Mouse (Mus musculus) gonadal fat pad, adult 2 months (tissue): Measurements from ENCODE around the gene Nynrin. TPM values are rescaled to one million over a fixed set of nuclear protein-coding genes. Genes with fewer than 3 reads are reported as not detected.

Experiments used
- DNase-seq: peaks from one replicate; pipeline ENCODE4 v3.0.0-alpha.2; 2012; ENCODE audit warnings: low read depth
- polyA plus RNA-seq: library from polyadenylated mRNA; depleted of rRNA; stranded (reverse); fragments of >200 nt; gene quantifications from 2 replicates; pipeline ENCODE4 v1.2.3, GENCODE M21; 2012

Nynrin gene
- polyA plus RNA-seq, 1 experiment, result 3.4 TPM

- DNase-seq, result no peak
Observed at GRCm38 (mm10) chr14:55878316-55878940, 24.6 kb downstream of the Nynrin start.

GRCm38 (mm10) chr14:55879623-55880022 lies 25.8 kb downstream of the Nynrin start:
- DNase-seq, result no peak

DNA sequence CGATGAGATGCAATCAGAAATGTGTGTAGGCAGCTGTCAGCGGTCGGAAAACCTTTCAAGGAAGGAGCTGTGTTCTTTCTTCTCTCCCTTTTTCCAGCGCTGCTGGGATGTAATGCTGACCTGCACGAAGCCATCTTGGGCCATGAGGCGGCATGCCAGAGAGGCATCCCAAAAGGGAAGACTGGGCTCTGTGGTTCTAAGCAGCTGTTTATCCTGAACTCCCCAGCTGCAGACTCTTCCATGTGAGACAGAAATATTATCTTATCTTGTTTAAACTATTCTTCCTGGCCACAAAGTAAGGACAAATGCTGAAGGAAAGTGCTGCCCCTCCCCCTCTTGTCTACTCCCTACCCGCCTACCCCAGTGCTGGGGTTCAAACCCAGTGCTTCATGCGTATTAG lies 27.2 kb downstream of the Nynrin start:
- no peak for DNase-seq

DNA sequence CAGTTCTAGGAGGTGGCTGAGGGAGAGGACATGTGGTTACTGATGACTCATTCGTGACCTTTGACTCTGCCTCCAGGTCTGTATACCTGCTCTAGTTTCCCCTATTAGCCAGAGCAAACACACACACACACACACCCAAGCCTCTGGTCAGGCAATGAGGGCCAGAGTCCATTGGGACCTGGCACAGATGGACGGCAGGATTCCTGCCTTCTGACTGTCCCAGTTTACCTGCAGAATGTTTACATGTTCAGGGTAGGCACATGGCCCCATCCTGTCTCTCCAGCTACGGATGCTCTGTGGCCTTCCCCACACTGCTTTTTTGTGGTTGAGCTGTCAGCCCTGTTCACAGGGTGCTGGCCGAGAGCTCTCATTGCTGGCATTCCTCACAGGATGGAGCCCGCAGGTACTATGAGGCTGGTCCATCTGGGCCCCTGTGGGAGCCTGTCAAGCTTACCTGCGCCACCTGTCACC lies 28.4 kb downstream of the Nynrin start:
- DNase-seq, result no peak

DNA sequence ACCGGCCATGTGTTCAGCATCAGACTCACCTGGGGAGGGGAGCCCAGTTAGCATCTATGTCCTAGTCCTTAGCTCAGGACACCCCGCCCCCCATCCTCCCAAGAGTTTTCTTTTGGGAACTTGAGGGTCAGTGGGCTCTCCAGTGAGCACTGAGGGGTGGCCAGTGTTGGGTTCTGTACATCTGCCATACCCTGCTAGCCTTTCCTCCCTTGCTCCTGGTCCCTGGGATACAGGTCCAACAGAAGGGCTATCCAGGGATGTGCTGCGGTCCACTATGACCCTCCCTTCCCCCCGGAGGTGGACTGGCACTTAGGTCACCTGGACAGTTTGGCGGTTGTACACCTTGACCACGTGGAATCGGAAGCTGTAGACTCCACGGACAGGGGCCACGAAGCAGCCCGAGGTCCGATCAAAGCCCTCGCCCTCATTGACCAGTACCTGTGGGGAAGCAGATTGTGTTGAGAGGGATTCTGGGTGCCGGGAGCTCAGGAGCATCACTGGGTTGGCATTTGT lies 29.4 kb downstream of the Nynrin start:
- DNase-seq, result no peak

- DNase-seq, result no peak
Observed at GRCm38 (mm10) chr14:55883663-55884062, 29.9 kb downstream of the Nynrin start.

- DNase-seq, result no peak
Observed at GRCm38 (mm10) chr14:55884166-55884565, 30.4 kb downstream of the Nynrin start, which contains the start of gene Cbln3. Gene Cbln3, minus strand, starts transcription at chr14:55884392.

- DNase-seq, result no peak
Observed at GRCm38 (mm10) chr14:55884713-55885113, 30.9 kb downstream of the Nynrin start, which contains the start of gene Khnyn. Gene Khnyn, plus strand, starts transcription at chr14:55884947.

DNA sequence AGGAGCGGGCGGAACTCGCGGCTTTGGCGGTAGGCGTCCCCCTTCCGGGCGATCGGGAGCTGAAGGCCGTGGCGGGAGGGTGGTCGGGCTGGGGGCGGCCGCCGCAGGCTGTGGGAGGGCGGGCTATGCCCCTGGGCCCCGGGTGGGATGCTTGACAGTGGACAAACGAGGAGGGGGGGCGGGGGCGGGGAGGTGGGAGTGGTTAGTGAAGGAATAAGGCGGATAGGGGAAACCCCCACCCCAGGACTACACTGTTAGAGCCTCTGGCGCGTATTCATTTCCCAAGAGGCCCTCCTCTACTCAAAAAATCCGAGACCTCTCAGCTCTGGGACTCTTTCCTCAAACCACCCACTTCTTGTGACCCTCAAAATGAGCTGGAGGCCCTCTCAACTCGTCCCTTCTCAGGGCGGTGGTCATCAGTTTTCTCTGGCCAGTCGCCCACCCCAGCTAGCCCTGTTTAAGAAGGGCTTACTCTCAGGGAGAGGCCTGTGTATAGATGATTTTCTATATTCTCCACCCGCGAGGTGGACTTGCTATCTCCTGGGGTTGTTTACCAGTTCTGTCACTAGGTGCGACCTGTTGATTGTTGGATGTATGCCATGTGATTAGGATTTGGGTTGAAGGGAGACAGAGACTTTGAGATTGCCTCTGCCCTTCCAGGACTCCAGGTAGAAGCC lies 31.4 kb downstream of the Nynrin start:
- DNase-seq, result no peak

- DNase-seq, result no peak
Observed at GRCm38 (mm10) chr14:55885791-55886271, 32.0 kb downstream of the Nynrin start.

GRCm38 (mm10) chr14:55886571-55887382 lies 33.0 kb downstream of the Nynrin start:
- no peak for DNase-seq

DNA sequence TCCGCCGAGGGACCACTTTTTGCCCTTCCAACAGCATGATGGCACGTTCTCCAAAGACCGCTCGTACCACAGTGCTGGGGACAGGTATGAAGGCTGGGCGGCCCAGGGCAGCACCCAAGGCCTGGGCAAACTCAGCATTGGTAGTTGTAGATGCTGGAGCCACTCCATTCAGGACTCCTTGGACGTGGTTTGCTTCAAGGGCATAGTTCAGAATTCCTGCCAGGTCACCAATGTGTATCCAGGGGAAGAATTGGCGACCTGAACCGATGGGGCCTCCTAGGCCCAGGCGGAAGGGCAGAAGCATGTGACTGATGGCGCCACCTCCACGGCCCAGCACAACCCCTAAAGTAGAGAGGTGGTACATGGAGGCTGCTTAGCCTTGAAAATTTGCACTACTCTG lies 43.9 kb downstream of the Nynrin start:
- DNase-seq, result no peak

GRCm38 (mm10) chr14:55898947-55899346 lies 45.1 kb downstream of the Nynrin start:
- no peak for DNase-seq

- DNase-seq, result no peak
Observed at GRCm38 (mm10) chr14:55899701-55900413, 46.0 kb downstream of the Nynrin start, which contains the start of gene Sdr39u1. Gene Sdr39u1, minus strand, starts transcription at chr14:55900293.

- DNase-seq, result no peak
Observed at GRCm38 (mm10) chr14:55900414-55900755, 46.6 kb downstream of the Nynrin start.

- DNase-seq, result no peak
Observed at GRCm38 (mm10) chr14:55905518-55905917, 51.7 kb downstream of the Nynrin start.

GRCm38 (mm10) chr14:55913406-55913805 lies 59.6 kb downstream of the Nynrin start:
- no peak for DNase-seq

GRCm38 (mm10) chr14:55918240-55919082 lies 64.7 kb downstream of the Nynrin start:
- no peak for DNase-seq

DNA sequence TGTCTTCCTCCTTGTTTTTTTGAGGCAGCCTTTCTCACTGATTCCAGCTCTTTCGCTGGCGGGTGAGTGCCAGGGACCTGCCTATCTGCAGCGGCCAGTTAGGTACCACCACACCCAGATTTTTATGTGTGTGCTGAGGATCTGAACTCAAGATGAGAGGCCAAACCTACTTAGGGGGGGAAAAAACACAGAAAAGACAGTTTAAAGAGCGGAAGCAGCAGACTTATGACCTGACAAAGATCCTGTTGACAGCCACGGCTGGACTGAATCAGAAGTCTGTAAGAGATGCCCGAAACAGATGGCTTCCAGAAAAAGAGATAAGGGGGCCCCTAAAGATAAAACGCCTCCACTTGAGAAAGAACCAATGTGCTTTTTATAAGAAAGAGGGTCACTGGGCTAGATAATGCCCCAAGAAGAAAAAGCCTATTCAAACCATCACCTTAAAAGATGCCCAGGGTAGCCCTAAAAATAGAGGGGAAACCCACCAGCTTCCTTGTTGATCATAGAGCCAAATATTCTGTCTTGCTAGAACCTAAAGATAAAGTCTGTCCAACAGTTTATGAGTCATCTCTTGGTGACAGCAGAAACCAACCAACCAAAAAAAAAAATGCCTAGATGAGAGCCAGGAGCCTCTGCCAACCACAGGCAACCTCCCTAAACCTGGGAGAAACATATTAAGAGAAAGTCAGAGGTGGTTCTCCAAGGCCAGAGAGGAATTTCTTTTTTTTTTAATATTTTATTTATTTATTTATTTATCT lies 68.8 kb downstream of the Nynrin start:
- DNase-seq, result no peak
